Mouse (Mus musculus): ENCODE measurements around the gene Apold1.
A peak's percentile ranks its signal among the peaks of the same experiment; 100 is the strongest.

Gene Apold1

DNA sequence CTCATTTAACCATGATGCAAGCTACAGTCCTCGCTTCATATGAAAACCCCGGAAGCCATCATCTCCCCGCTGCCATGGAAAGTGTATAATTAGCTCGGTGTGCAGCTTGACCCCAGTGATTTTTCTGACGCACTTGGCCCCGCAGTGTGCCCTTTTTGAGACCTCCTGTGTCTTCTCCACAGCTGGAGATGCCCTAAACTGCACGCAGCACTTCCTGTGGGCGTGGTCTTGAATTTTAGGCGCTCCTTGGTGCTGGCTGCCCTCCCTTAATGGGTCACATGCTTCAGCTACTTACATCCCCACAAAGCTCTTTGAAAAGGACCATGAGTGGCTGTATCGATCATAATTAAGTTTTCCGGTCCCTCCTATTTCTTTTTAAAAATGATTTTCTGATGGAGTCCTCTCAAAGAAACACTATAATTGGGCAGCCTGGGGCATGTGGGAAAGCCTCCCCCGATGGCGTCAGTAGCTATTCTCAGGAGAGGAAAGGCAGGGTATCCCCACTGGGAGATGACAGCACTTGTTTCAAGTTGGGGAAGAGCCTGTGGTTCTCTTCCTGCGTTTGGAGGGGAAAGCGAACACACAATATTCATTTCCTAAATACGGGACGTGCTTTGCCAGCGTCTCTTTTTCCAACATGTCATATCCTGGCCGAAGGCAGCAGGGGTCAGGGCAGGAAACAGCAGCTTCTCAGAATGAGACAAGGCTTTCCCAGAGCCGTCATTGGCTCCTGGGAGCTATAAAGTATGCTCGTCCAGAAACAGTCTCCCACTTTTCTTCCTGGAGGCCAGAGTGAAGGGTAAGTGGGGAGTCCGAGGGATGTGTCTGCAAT, at the start of gene Apold1:
TSS of gene Apold1 (plus strand) at position 488 of the 832 bp plus-strand sequence.
- no peak for DNase-seq (ENCODE audit: low spot score)

DNA sequence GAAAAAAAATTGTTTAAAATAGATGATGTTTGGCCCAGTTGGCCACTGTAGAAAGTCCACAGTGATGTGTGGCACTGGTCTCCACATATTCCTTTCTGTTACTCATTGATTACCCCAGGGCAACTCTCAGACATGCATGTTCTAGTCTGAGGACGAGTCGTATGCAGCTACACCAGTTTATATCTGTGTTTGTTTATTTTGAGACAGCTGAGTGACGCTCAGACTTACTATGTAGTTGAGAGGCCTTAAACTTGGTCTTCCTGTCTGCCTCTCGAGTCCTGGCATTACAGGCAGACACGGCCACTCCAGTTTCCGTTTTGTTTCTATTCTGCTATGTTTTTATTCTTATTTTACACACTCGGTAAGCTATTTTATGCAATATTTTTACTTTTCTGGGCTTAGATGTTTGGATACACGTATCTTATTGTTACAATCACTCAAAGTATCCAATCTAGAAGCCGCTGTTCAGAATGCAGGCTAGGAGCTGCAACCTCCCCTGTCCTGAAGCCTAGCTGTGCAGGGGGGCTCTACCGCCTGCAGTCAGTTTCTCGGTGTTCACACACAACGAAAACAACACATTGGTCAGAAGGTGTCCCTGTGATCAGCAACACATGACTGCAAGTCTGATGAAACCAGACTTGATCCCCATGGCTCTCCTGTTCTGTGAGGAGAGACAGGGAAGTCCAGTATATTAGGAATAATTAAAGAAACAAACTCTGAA, 48.9 kb upstream of the Apold1 start:
- DNase-seq (ENCODE audit: low spot score): peak; percentile 14

DNA sequence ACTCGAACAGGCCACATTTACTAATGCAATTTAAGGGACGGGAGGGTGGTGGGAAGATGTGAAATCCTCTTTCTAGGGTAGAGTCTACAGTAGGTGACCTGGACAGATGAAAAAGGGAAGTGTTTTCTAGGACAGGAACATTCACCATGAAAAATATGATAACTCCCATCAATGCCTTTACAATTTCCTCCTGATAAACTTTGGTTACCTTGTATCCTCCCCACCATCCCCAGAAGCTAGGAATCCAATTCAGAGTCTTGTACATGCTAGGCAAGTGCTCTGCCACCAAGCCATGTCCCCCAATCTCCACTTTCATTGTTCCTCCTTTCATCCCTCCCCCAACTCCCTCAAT, 48.3 kb upstream of the Apold1 start:
- no peak for DNase-seq (ENCODE audit: low spot score)

DNA sequence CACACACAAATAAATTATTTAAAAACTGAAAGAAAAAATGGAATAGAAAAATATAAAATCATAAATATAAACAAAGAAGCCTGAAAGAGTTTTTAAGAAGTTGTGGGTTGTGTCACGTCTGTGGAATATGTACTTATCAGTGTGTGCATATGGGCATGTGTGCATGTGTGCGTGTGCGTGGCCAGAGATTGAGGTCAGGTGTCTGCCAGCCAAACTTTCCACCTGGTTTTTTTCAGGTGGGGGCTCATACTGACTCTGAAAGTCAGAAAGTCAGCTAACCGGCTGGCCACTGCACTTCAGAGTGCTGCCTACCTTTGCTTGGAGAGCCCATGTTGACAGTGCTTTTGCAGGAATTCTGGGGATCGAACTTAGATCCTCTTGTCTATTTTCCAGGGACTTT, 47.2 kb upstream of the Apold1 start:
- DNase-seq (ENCODE audit: low spot score): no peak

DNA sequence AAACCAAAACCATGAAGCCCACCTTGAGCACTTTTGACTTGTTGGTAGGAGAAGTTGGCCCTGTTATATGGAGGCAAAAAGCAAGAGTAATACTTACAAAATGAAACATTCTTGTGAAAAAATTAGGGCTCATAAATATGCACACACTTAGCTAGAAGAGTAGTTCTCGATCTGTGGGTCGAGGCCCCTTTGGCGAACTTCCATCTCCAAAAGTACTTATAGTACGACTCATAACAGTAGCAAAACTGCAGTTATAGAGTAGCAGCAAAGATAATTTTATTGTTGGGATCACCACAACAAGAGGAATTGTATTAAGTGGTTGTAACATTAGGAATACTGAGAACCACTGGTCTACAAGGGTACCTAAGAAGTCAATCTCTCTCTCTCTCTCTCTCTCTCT, 41.7 kb upstream of the Apold1 start:
- DNase-seq (ENCODE audit: low spot score): no peak

DNA sequence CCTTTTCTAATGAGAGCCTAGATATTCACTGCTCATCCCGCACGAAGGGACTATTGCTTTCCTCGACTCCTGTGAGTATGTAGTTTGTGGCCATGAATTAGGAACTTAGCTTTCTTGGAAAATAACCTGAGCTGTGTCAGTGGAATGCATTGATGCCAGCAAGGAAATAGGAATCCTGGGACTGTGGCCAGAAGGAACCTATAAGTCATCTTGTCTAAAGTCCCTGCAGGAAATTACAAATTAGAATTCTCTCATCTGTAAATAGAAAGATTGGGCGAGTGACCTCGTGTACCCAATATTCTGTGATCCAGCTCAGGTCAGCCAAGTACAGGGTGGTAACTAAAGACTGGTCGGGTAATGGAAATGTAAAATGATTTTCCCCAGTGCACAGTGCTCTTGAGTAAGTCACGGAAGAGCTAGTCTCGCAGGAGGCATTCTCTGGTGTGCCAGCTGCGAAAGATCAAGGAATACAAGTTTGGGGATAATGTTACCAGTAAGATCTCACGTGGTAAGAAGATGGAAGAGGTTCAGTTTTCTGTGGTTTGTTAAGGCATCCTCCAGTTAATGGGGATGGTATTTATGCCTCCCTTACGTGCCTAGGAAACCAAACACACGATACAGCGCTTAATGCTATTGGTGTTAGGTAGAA, 37.6 kb upstream of the Apold1 start:
- no peak for DNase-seq (ENCODE audit: low spot score)

DNA sequence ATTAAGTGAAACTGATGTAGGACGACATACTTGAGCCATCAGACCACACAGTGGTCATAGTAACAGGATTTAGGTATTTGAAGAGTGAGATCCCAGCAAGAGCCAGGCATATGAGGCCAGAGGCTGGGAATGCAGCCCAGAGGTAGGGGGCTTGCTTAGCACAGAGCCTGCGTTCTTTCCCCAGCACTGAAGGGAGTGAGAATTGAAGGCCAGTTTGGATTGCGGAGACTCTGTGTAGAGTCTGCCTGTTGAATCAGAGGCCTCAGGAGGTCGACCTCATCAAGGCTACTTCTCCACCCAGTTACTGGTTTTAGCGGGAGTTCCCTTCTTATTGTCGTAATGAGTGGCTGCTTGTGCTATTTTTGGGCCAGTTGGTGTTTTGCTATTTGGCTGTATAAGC, 35.5 kb upstream of the Apold1 start:
- no peak for DNase-seq (ENCODE audit: low spot score)

DNA sequence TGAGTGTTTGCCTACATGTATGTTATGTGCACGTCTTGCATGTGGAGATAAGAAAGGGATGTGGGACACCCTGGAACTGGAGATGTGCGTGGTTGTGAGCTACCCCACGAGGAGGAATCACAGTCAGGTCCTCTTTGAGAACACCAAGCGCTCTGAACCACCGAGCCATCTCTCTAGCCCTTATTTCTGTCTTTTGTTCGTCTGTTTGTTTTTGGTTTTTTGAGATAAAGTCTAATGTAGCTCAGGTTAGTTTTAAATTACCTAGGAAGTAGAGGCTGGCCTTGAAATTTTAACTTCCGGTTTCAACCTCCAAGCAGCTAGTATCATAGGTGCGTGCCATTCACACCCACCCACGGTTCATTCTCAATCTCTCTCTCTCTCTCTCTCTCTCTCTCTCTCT, 34.7 kb upstream of the Apold1 start:
- DNase-seq (ENCODE audit: low spot score): no peak

DNA sequence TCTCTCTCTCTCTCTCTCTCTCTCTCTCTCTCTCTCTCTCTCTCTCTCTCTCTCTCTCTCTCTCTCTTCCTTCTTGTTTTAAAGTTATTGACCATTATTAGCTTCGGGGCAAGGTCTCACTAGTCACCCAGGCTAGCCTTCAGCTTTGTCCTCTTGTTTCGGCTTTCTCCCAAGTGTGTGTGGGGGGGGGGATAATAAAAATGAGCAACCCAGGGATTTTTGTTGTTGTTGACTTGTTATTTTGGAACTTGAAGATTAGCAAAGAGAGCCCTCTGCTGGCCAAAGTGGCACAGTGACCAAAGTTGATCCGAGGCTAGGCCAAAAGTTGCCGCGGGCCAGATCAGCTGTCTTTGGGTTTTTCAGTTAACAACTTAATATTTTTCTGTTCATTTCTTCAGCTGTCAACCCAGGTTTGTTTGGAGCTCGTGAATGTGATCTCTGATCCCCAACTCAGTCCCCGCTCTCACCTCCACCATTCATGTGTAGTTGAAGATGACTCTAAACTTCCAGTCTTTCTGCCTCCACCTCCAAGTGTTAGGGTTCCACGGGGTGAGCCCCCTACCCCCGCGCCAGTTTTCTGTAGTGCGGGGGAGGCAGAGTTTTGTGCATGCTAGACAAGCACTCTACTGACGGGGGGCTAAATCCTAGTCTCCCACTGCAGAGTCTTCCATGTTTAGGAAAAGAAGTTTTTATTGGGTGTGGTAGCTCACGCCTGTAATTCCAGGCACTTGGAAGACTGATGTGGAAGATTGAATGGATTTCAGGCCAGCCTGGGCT, 34.0 kb upstream of the Apold1 start:
- DNase-seq (ENCODE audit: low spot score): peak; percentile 76

DNA sequence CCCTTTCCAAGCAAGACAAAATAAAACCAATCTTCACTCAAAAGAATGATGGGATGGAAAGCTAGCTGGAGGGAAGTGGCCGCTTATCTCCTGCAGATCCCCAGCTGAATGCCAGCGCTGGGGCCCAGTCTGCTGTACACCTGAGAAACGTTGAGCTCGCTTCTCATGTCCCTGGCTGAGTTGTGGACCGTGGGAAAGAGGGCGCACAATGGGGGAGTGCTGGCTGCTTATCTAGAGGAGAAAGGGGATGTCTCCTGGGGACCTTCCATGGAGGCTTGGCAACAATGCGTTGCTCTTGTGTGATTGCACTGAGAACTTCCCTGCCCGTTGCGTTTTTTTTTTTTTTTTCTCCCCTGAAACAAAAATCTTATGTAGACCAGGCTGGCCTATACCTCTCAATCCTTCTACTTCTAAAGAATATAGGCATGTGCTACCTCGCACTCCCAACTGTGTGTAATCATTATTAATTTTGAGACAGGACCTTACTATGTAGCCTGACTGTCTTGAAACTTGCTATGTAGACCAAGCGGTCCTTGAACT, 32.9 kb upstream of the Apold1 start:
- no peak for DNase-seq (ENCODE audit: low spot score)

DNA sequence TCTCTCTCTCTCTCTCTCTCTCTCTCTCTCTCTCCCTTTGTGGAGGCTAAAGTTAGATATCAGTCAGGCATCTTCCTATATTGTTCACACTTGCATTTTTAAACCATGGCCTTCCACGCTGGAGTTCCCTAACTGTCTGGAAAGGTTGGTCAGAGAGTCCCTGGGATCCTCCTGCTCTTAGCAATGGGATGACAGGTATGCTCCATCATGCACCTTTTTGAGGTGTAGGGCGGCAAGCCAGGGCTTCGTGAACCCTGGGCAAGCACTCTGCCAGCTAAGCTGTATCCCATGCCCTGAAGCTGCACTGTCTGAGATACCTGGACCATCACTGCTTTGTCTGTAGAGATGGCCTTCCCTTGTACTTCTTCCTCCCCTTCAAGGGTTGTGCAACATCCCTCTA, 32.3 kb upstream of the Apold1 start:
- DNase-seq (ENCODE audit: low spot score): no peak

DNA sequence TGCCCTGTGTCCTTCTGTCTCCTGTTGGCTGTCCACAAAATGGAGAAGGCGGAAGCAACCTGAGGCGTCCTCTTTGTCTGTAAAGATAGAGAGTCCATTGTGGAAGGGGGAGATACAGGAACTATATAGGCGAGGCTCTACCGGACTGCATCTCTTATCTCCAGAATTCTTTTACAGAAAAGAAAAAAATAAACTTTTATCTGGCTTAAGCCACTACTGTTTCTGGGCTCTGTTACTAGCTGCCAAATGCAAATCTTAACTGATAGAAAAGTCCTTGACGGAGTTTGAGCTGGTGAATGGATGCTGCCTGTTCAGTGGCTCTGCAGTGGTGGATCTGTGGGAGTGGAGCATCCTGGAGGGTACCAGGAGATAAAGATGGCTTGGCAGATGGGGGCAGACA, 30.2 kb upstream of the Apold1 start:
- no peak for DNase-seq (ENCODE audit: low spot score)

DNA sequence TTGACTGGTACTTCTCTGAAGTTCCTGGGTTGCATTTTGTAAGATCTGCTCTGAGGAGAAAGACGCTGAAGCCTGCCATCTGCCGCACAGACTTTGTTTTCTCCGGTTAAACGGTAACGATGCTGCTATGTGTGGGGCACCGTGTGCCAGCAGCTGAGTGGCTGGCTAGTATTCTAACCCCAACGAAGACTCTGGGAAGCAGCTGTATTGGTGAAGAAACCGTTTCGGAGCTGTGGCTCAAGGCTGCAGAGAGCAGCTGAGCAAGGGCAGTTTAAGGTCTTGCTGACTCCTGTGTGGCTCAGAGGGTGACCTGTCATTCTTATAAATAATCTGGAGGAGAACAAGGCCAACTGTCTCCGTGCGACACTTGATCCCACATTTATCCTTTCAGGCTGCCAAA, 27.5 kb upstream of the Apold1 start:
- no peak for DNase-seq (ENCODE audit: low spot score)

DNA sequence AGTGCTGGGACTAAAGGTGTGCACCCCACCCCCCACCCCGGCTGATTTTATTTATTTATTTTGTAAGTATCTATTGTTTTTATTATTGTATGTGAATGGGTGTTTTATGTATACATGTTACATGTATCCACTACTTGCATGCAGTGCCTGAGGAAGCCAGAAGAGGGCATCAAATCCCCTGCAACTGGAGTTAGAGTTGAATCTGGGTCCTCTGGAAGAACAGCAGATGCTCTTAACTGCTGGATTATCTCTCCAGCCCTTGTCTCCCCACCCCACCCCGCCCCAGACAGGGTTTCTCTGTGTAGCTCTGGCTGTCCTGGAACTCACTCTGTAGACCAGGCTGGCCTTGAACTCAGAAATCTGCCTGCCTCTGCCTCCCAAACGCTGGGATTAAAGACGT, 25.1 kb upstream of the Apold1 start:
- DNase-seq (ENCODE audit: low spot score): no peak

DNA sequence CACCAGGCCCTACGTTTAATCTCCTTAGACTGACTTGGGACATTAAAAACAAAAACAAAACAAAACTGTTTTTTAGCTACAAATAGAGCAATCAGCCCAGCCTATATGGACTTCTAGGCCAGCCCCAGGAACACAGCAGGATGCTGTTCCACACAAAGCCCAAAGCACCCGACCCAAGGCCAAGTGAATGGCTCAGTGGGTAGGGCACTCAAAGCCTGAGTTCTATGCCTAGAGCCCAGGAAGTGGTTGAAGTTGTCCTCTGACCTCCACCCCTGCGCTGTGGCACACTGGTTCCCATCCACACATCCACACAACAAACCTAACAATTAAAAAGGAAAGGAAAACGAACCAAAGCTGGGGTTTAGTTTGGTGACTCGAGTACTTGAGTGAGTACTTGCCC, 20.2 kb upstream of the Apold1 start:
- no peak for DNase-seq (ENCODE audit: low spot score)

DNA sequence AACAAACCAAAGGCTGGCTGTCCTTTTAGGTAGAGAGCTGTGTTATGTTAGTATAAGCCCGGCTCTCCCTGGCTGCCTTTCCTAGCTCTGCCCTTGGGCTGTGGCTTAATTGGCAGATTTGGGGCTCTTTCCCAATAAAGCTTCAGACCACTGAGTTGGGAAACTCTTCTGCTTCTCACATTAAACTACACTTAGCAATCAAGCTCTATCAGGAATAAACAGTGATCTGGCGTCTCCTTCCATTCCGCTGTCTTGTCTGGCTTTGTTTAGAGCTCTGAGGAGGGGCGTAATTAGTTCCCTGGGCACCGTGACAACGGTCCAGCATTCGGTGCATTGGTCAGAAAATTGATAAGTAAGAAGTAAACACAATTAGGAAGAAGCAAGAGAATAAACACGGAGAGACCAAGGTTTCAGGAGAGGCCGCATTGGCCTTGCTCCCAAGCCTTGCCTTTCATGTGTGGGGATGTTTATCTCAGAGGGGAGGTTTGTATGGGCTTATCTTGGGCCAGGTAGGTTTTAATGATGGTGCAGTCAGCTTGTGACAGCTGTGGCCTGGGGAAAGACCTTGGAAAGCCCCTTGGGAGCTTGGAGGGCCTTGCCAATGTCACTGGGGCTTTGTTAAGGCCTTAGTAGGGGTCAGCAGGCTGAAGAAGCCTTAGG, 19.5 kb upstream of the Apold1 start:
- DNase-seq (ENCODE audit: low spot score): no peak

DNA sequence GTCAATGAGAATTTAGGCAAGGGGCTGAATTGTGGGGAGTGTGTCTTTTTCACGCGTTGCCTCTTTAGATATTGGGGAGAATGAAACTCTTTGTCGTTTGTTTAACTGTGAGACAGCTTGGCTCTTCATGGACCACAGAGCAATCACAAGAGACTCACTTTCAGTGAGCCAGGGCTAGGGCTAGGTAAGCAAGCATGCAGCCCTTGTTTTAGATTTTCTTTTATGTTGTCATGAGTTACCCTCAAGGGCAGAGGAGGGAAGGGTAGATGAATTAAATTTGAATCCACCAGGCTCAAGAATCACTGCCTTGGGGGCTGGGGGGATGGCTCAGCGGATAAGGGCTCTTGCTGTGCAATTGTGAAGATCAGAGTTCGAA, 19.0 kb upstream of the Apold1 start:
- DNase-seq (ENCODE audit: low spot score): no peak

DNA sequence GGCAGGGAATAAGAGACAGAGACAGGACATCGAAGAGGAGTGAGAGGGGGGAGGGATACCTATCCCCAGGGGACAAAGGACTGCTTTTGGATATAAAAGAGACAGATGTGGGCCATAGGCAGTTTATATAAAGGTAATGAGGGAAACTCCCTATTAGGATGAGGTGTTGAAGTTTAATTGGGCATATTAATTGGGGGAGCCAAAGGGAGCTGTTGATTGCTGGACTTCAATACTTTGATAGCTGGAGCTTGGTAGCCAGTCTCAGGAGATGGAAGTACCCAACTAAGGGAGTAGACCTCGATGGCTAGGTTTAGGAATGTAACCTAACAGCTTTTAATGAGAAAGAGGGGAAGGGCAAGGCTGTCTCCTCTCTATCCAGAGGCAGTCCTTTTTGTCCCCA, 17.6 kb upstream of the Apold1 start:
- DNase-seq (ENCODE audit: low spot score): no peak

DNA sequence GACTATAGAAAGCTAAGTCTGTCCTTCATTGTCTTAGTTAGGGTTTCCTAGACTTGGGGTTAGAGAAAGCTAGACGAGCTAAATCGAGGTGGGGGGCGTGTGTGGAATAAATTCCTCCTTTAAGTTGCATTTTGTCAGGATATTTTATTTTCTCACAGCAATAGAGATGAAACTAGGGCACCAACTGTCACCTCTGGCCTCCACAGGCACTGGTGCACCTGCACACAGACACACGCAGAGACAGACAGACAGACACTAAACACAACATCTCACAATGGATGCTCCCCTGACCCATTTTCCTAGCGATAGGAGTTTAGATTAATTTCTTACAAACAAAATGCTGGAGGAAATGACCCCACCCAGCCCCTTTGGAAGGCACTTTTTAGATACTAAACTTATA, 14.8 kb upstream of the Apold1 start:
- no peak for DNase-seq (ENCODE audit: low spot score)

DNA sequence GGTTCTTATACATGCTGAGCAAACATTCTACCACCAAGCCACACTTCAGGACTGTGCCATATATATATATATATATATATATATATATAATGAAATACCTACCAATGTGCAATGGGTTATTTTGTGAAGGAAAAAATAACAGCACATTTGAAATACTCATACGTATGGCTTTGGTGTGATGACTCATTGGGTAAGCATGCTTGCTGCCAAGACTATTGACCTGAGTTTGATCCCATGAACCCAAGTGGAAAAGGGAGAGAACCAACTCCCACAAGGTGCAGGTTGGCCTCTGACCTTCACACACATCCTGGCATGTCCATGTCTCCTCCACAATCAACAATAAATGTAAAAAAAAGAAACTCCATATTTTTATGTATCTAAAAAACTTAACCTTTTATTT, 13.2 kb upstream of the Apold1 start:
- no peak for DNase-seq (ENCODE audit: low spot score)

DNA sequence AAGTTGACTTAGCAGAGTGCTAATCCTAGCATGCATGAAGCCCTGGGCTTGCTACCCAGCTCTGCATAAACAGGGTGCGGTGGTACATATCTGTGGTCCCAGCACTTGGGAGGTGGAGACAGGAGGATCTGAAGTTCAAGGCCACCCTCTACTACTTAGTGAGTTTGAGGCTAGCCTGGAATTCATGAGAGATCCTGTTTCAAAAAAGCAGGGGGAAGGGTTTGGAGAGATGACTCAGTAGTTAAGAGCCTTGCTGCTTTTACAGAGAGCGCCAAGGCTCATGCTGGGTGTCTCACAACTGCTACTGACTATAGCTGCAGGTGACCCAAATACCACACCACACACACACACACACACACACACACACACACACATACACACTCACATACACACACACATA, 12.0 kb upstream of the Apold1 start:
- DNase-seq (ENCODE audit: low spot score): no peak

DNA sequence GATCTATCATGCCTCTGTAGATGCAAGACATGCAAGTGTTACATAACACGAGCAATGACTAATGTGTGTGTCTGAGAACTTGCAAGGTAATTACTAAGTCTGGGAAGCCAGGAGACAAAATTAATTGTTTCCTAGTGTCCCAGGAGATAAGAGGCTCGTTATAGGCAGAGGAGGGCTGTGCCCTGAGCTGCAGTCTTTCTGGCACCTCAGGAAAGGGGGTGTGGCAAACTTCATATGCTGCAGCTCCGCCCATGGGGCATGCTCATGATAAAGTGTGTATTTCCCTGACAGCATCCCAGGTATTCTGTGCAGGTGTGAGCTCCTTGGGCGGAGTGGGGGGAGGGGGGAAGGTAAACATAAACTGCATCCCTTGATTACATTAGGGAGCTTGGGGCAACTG, 9.4 kb upstream of the Apold1 start:
- peak; percentile 44 for DNase-seq (ENCODE audit: low spot score)
